Mouse (Mus musculus): ENCODE data around the gene 5430419D17Rik.

Gene 5430419D17Rik

DNA sequence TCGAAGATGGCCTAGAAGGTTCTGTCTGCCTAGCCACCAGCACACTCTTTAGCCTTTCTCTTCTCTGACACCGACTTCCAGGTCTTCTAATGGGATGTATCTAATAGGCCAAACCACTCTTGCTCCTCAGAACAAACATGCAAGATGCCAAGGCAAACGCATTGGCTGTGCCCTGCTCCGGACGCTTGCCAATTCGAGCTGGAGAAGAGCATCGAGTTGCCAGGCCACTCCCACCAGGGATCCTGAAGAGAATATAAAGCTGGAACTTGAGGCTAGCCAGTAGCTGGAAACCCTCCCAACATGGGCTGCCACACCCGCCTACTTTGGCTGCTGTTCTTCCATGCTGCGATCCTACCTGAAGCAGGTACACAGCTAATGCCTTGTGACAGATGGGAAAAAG lies at the start of gene 5430419D17Rik:
Gene 5430419D17Rik, plus strand, starts transcription at position 282 of the 400 bp plus-strand sequence.
- in situ Hi-C loops (cut with MboI, MseI), result no loop called here

DNA sequence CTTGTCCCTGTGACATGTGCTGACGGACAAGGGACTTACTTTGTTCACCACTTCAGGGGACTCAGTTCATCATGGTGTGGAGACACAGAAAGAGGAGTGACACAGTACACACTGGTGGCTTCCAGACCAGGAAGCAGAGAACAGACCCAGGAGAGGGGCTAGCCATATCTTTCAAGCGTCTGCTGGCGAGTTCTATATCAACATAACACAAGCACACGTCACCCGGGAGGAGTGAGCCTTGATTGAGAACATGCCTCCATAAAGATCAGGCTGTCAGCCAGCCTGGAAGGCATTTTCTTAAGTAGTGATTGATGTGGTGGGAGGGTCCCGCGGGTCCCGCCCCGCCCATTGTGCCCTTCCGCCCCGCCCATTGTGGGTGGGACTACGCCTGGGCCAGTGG lies 44.2 kb upstream of the 5430419D17Rik start:
- in situ Hi-C loops (cut with MboI, MseI), result no loop called here

DNA sequence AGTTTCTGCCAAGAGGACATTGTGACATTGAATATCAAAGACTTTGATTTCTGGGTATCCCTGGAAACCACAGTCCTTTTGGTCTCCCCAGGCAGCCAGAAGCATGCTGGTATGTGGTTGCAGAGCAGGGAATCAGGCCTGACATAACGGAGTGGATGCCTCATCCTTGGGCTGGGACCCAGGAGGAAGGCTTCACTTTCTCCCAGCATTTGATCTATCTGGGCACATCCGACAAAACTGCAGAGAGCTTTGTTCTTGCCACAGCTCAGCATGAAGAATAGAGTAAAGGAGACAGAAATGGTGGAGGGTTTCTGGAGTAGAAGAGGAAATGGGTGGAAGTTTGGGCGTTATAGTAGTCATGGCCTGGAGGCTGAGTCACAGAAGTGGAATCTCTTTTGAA lies 41.0 kb upstream of the 5430419D17Rik start:
- in situ Hi-C loops (cut with MboI, MseI), result no loop called here

DNA sequence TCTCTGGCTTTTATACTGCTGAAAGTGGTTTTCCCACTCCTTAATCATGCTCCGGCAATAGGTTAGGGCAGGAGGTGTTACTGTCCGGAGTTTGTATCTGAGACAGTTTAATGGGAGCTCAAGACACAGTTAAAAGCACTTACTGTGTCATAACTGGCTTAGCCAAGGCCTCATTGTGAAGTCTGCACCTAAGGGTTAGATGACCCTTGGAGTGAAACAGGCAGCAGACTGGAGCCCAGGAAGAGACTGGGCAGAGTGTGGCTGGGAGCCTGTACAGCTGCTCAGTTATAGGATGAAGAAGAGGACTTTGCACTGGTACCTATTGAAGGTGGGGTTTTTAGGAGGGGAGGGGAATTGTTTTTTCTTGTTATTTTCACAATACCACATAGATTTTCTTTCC lies 28.0 kb upstream of the 5430419D17Rik start, which contains the start of gene 4933402N03Rik:
Gene 4933402N03Rik, minus strand, starts transcription at position 101 of the 400 bp plus-strand sequence.
- in situ Hi-C loops (cut with MboI, MseI), result no loop called here

DNA sequence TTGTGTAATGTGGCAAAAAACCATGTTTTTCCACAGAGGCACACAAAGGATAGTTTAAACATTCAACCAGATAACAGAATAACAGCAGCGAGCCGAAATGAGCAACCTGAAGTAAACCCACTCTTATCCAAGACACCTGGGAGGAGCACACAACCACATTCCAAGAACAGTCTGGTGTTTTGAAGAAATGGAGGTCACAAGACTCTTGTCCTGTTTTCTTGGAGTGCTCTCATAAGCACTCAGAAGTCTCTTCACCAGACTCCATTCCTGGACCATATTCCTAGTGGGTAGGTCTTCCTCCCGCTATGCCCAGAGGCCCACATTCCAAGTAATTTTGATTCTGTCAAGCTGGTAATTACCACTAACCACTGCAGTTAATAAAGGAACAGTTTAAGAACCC lies 24.0 kb upstream of the 5430419D17Rik start:
- in situ Hi-C loops (cut with MboI, MseI), result no loop called here

DNA sequence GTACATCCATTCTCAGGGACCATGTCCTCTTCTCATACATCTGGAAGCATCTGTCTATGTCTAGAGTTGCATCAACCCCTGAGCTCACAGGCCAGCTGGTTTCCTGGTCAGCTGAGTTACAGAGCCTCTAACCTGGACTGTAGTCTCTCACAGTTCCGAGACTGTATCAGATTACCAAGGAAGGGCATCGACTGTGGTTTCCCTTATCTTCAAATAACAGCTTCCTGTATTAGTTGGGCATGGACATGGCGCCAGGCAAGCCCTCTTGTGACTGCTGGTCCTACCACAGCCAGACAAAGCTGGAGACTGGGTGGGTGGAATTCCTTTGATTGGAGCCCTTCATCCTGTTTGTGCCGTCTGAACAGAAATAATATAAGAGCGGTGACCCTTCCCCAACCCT lies 21.2 kb upstream of the 5430419D17Rik start:
- in situ Hi-C loops (cut with MboI, MseI), result no loop called here

DNA sequence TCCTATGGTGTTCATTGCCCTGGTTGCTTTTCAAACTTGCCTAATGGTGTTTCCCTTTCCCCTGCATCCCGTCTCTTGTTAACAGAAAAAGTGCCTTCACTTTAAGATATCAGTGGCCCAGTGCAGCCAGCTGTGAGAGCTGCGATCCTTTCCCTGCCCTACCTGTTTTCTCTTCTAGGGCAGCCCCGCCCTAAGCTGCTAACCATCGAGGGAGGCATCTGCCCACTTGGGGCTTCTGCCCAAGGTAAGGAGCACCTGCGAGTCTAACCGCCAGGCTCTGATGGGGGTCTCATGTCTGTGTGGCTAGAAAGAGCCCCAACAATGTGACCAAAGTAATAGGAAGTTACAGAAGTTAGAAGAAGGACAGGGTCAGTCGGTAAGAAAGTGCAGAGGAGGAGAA lies 12.0 kb upstream of the 5430419D17Rik start:
- in situ Hi-C loops (cut with MboI, MseI), result no loop called here

DNA sequence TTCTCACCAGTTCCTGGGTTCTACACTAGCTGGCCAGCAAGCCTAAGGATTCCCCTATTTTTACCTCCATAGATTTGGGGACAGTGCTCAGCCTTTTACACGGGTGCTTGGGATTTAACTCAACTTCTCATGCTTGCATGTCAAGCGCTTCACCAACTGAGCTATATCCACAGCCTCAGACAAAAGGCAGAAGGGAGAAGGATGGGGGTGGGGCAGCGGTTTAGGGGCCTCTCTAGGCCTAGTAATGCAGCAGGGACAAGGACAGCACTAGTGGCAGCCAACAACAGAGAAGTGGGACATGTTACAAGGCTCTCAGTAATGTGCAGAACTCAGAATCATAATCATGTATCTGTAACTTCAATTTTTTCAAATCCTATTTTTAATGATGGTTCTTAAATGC lies 6.4 kb upstream of the 5430419D17Rik start:
- in situ Hi-C loops (cut with MboI, MseI), result no loop called here

DNA sequence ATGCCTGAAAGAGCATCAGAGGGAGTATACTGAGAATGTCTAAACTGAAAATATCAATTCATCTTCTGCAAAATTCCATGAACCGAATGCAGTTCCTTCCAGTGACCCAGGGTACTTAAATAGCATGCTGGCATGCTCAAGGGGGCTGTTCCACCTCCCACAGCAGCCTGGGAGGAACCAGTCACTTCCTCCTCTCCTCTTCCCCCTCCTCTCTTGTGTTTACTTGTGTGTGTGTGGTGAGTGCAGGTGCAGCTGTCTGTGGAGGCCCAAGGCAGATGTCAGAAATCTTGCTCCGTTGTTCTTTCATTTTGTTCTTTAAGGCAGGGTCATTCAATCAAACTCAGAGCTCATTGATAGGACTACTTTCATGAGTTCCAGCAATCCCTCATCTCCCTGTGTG lies 5.1 kb upstream of the 5430419D17Rik start:
- in situ Hi-C loops (cut with MboI, MseI), result no loop called here

DNA sequence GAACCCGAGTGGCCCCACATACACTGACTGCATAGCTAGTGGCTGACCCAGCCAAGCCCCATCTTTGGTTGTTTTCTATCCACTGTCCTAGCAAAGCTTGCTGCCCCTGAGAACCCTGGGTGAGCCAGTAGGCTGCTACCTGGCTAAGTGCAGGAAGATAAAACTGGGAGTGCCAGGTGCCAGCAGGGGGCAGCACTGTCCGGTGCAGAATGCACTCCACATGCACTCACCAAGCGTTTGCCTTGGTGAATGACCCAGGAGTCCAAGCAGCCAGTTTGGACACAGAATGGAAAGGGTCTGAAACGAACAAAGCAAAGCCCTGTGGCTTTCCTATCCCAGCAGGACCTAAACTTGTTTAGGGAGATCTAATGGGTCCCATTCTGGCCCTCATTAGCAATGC lies 8.5 kb downstream of the 5430419D17Rik start:
- in situ Hi-C loops (cut with MboI, MseI), result no loop called here

DNA sequence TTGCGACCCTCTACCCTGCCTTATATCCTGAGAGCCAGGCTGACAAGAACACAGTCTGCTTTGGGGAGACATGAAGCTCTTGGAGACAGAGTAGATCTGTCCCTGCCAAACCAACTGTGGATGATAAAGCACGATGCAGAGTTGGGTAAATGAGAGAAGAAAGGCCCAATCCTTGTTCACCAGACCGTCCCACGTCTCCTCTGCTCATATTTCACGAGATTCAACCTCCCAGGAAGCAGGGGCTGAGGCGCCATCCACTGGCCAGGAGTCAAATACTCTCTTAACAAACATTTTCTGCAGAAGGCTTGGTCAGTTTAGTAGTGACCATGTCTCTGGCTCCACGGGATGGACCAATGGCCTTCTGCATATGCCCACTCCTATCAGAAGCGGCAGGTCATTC lies 10.1 kb downstream of the 5430419D17Rik start:
- in situ Hi-C loops (cut with MboI, MseI), result no loop called here

DNA sequence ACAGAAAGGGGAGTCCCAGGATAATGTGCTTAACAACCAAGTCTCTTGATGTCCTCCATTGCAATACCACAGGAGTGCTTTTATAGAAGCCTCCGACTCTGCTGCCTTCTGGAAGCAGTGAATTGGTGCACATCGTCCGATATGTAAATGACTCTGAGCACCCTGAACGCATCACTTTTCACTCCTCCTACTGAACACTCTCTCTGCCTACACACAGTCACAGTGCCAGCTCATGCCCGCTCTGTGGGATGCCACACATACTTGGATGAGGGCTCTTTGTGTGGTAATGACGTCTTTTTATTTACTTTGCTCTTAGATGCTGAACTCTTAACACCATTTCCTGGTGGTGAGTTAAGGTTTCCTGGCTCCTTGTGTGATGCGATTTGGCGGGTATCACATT lies 12.8 kb downstream of the 5430419D17Rik start:
- in situ Hi-C loops (cut with MboI, MseI), result no loop called here

DNA sequence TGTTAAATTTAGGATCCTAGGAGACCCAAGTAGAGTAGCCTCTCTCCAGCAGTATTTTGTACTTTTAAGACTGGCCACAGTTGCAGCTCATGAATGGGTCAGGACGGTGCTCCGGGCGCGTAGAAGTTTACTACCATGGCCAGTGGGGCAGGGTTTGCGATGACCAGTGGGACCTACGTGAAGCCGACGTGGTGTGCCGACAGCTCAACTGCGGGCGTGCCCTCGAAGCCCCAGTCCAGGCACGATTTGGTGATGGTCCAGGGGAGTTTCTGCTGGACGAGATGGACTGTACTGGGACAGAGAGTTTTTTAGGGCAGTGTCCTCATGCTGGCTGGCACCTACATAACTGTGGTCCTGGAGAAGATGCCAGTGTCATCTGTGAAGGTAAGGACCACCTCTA lies 13.8 kb downstream of the 5430419D17Rik start:
- in situ Hi-C loops (cut with MboI, MseI), result no loop called here

DNA sequence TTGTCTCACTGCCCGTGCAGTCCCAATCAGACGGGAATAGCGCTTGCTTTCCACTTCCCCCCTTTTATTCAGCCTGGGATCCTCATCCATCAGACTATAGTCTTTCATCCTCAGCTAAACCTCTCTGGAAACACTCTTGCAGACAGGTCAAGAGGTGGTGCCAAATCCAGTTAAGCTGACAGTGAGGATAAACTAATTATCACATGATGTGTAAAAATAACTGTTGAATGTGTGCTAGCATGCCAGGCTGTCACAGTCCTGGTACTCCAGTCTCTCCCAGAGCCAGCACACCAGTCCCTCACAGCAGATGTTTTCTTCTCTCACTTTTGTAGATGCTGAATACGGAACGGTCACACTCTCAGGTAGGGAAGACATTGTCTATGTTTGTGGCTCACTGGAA lies 48.9 kb downstream of the 5430419D17Rik start:
- in situ Hi-C loops (cut with MboI, MseI), result no loop called here

DNA sequence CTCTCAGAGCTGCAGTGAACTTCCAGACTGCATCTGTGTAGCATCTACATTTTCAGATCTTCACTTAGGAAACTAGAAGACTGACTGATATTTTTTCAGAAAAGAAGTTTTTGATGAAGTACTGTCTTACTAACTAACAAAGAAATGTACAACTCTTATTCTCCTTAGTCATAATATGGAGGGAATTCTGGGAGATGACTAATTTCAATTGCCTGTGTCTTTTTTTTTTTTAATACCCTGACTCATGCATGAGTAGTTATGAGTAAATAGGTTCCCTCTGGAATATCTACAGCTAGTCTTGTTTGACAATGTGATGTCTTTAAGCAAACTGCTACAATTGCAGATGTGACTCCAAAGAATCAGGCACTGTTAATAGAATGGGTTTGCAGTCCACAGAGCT lies 61.9 kb downstream of the 5430419D17Rik start:
- in situ Hi-C loops (cut with MboI, MseI), result no loop called here

DNA sequence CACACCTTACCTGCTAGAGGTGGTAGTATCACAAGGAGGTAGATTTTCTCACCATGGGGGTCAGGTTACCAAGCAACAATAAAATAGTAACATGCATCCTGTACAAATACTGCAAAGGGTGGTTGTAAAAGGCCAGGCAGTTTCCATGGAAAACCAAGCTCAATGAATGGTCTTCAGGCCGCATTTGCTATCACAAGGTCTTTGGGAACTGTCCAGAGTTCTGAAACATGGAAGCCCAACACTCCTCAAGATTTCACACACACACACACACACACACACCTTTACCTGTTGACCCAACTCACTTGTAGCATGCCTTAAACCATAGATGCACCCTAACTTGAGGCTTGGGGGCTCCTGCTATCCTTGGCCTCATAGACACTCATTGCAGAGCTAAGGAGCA lies 70.8 kb downstream of the 5430419D17Rik start:
- in situ Hi-C loops (cut with MboI, MseI), result no loop called here

DNA sequence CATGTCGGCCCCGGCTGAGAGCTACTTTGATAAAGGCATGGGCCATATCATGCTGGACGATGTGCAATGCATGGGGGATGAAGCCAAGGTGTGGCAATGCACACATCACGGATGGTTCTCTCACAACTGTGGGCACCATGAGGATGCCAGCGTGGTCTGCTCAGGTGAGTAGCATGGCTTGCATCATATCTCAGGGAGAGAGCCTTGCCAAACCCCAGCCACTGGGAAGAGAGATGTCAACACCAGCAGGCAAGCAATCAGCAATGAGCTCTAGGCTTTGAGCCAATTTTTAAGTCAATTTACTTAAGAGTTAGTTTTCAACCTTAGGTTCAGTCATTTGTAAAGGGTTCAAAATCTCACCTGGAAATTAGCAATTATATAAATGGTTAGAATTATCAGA lies 82.6 kb downstream of the 5430419D17Rik start:
- in situ Hi-C loops (cut with MboI, MseI), result no loop called here

DNA sequence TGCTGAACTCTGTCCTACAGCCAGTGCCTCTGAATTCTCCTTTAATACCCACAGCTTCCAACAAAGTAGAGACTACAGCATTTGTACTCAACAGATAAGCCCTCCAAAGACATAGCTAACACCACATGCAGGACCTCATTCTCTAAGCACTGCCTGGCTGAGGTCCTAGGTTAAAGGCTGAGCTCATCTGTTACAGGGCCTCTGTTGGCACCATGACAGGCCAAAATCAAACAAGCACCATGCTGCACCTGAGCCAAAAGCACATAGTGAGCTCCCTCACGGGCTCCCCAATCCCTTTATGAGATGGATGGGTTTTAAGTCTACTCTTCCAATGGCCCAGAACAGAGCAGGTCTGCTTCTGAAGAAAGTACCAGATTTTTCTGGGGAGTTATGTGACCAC lies 83.1 kb downstream of the 5430419D17Rik start:
- in situ Hi-C loops (cut with MboI, MseI), result no loop called here

DNA sequence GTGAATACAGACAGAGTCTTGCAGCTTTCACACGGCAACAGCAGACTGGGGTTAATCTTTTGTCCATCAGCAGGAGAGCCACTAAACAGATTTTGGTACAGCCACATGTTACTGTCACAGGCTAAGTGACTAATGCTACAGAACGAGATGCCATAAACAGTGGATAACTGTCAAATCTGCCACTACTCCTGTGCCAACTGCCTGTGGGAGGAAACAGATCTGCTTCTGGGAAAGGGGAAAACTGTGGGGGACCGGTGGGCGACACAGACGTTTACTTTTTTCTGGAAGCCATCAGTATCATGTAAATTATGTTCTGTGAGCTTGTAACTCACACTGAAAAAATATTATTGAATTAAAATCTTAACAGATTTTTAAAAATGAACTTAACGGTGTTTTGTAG lies 86.7 kb downstream of the 5430419D17Rik start:
- in situ Hi-C loops (cut with MboI, MseI), result no loop called here

DNA sequence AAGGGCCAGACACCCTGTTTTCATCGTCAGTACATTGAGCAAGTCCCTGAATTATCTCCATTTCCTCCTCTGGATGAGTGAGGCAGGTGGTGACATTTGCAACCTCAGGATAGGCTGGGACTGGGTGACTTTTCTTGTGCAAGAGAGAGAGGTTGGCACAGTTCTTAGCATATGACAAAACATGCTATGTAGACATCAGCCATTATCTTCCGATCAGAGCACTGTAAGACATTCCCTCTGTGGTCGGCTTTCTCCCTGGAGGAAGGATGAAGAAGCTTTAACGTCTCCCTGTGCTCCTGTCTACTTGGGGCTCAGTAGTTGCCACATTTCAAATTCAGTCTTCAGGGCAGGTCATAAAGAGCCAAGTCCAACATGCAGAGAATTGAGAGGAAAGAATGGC lies 90.0 kb downstream of the 5430419D17Rik start:
- in situ Hi-C loops (cut with MboI, MseI), result no loop called here

DNA sequence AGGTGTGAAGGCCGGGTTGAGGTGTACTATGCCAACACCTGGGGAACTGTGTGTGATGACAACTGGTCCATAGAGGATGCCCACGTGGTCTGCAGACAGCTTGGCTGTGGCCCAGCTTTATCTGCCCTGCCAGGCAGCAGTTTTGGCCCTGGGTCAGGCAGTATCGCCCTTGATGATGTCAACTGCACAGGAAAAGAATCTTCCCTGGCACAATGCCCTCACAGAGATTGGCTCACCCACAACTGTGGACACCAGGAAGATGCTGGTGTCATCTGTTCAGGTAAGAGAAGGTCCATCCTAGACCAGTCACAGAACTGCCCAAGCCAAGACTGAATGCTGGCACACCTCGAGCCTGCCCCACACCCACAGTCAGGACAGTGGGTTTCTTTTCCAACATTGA lies 91.6 kb downstream of the 5430419D17Rik start:
- in situ Hi-C loops (cut with MboI, MseI), result no loop called here

DNA sequence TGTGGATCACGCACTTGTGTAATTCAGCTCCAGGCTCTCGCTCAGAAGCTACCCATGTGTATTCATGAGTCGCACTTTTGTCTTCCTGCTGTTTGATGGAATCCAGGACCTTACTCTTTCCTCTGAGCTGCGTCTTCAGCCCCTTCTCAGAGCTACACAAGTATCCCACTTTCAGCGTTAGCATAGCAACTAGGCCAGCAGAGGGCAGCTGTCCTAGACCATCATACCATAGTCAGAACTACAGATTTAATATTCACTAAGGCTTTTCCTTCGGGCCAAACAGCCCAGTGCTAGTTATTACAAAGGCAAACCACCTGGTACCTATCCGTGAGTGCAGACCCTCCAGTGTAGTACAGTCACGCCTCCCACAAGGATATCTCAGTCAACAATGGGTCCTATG lies 122.9 kb downstream of the 5430419D17Rik start:
- in situ Hi-C loops (cut with MboI, MseI), result loop anchor here in 1 of 2 experiments (10.0 kb wide), 1 partner anchor 808 kb away; no protein-coding TSS in a partner anchor

DNA sequence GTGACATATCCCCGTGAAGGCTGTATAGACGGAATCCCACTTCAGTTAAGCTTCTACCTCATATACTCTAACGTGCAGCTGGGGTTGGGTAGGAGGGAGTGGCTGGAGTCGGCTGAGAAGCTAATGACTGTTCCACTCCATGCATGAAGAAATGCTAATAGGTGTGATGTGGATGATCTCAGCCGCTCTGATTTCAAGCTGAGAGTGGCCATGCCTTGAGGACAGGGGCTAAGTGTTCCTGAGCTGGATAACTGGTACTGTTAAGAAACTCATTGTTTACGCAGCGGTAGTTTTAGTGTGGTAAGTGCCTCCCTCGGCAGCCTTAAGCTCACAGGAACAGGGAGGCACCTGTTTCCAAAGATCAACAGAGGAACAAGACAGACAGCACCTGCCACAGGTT lies 129.1 kb downstream of the 5430419D17Rik start:
- in situ Hi-C loops (cut with MboI, MseI), result no loop called here

DNA sequence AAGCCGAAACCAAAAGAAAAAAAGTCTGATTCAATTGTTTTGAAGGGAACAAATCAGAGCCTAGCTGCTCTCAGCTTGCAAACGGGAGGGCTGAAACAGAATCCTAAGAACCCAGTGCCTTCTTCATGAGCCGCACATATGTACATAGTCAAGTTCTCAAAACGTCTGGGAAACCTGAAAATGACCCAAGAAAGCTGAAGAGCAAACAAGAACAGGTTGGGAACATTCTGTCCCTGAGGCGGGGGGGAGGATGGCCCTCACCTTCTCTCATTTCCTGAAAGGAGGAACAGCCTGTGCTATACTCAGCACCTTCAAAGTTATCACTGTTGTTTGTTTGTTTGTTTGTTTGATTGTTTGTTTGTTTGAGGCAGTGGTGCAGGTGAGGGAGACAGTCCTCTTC lies 132.5 kb downstream of the 5430419D17Rik start:
- in situ Hi-C loops (cut with MboI, MseI), result no loop called here

DNA sequence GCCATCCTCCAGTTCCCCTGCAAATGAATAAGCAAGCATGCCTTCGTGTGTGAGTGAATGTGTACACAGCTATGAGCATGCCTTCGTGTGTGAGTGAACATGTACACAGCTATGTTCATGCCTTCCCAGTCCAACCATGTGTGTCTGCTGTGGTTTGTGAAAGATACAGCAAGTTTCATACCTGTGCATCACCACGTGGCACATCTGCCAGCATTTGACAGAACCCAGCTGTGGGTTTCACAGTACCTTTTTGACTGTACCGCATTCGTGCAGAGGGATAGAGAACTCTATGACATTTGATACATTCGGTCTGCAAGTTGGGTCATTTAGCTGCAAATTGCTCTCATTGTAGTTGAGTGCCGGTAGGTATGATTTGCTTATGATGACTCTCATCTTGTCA lies 140.3 kb downstream of the 5430419D17Rik start:
- in situ Hi-C loops (cut with MboI, MseI), result no loop called here

Measured in T-helper 17 cell (primary cell).